Mouse (Mus musculus) ES-Bruce4 (cell line): ENCODE measurements around the gene Dchs1. TPM values are rescaled to one million over a fixed set of nuclear protein-coding genes. Genes with fewer than 3 reads are reported as not detected.

Experiments used
- H3K27ac ChIP-seq: 2 replicates; pipeline ENCODE4 v1.5.1; 2012; ENCODE audit warnings: low read length, inconsistent platforms; ENCODE audit not compliant: insufficient read depth
- H3K27me3 ChIP-seq: 2 replicates; pipeline ENCODE4 v1.6.1; 2012; ENCODE audit warnings: mild to moderate bottlenecking, low read length, inconsistent platforms; ENCODE audit not compliant: control insufficient read depth, poor library complexity, insufficient read depth, severe bottlenecking
- H3K36me3 ChIP-seq: 2 replicates; pipeline ENCODE4 v1.6.1; 2012; ENCODE audit warnings: inconsistent platforms, mild to moderate bottlenecking, low read length, moderate library complexity; ENCODE audit not compliant: control insufficient read depth, poor library complexity, insufficient read depth, severe bottlenecking
- H3K4me1 ChIP-seq: one replicate; pipeline ENCODE4 v1.8.1; 2011; ENCODE audit warnings: low read length; ENCODE audit not compliant: control insufficient read depth, insufficient read depth
- H3K4me3 ChIP-seq: 2 replicates; pipeline ENCODE4 v1.5.1; 2011; ENCODE audit warnings: low read depth, mild to moderate bottlenecking, low read length
- H3K9ac ChIP-seq: 2 replicates; pipeline ENCODE4 v1.6.1; 2012; ENCODE audit warnings: low read depth, mild to moderate bottlenecking, inconsistent platforms; ENCODE audit not compliant: poor library complexity, severe bottlenecking
- H3K9me3 ChIP-seq: replicated peaks from 2 replicates; pipeline ENCODE4 v1.6.1; 2012; ENCODE audit warnings: mild to moderate bottlenecking, low read length, inconsistent platforms; ENCODE audit not compliant: control insufficient read depth, poor library complexity, insufficient read depth, severe bottlenecking
- CTCF ChIP-seq: IDR thresholded peaks from one replicate; pipeline ENCODE4 v1.8.1; 2011; ENCODE audit warnings: low read depth, low read length
- EP300 ChIP-seq: IDR thresholded peaks from 2 replicates; pipeline ENCODE4 v1.6.1; 2011; ENCODE audit warnings: low read depth, low read length; ENCODE audit not compliant: insufficient read depth
- POLR2A ChIP-seq: IDR thresholded peaks from one replicate; pipeline ENCODE4 v1.8.1; 2011; ENCODE audit warnings: low read length; ENCODE audit not compliant: insufficient read depth
- polyA plus RNA-seq: library from polyadenylated mRNA; stranded (reverse); fragments of >200 nt; gene quantifications from 2 replicates; pipeline ENCODE4 v1.2.4, GENCODE M21; 2011; ENCODE audit warnings: low read depth; ENCODE audit not compliant: missing spikeins, insufficient read depth, insufficient read length

Dchs1 gene
- polyA plus RNA-seq, 1 experiment, result 0.37 TPM

DNA sequence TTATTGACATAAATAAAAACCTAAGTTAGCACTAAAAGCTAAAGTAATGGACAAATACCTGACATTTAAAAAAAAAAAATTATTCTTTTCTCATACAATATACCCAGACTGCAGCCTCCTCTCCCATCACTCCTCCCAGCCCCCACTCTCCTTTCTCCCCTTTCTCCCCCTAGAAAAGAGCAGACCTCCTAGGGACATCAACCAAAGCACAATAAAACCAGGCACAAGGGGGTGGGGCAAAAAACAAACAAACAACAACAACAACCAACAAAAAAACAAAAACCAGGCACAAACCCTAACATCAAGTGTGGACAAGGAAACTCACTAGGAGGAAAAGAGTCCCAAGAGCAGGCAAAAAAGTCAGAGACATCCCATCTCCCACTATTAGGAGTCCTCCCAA is 24.1 kb upstream of the Dchs1 start:
- Histone ChIP-seq H3K9me3 (no peaks in the 10 kb centered on the region), H3K27ac (no peak overlapping the region), H3K36me3 (peaks cover 15% of the 10 kb centered on the region), H3K27me3 (no peaks in the 10 kb centered on the region), H3K4me3 (no peak overlapping the region), H3K9ac (no peak overlapping the region), H3K4me1 (no peaks in the 10 kb centered on the region)
- TF ChIP-seq CTCF (no peak), POLR2A (no peak), EP300 (no peak)

DNA sequence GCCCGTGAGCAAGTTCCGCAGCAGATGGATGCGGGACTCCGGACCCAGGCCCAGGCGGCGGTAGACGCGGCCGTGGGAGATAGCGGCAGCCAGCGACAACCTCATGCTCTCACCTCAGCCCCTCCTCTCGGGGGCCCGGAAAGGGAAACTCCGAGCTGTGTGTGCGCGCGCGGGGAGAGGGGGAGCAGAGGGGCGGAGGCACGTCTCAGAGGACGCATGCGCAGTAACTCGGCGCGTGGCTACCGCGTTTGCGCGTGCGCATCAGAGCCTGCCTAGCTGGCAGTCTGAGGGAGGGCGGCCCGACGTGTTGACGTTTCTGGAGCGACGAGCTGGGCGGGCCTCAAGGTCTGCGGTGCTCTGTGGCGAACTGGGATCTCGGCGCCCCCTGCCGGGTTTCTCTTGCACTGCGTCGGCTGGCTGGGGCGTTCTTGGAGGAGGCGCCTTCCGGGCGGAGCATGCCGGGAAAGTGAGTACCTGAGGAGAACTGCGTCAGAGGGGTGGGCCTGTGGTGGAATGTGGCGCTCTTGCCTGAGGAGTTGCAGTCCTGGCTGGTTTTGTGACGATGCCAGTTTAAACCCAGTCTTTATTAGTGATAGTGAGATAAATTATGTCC is 23.5 kb upstream of the Dchs1 start, which contains the start of gene Mrpl17:
Mrpl17 (minus strand) TSS at position 223 of the 613 bp plus-strand sequence.
- peaks cover 15% of the 10 kb centered on the region for H3K36me3 ChIP-seq
- no peaks in the 10 kb centered on the region for H3K9me3 ChIP-seq
- H3K4me1 ChIP-seq, result no peaks in the 10 kb centered on the region
- peak within 1 kb of the TSS; percentile 88 for H3K9ac ChIP-seq
- H3K4me3 ChIP-seq, result peak within 1 kb of the TSS; percentile 96
- H3K27me3 ChIP-seq, result no peaks in the 10 kb centered on the region
- TF ChIP-seq EP300, result no peak
- TF ChIP-seq CTCF, result peak; percentile 60
- TF ChIP-seq POLR2A, result peak; percentile 60
- H3K27ac ChIP-seq, result 0 out of 2 replicates have a peak within 1 kb of the TSS, but pooled peaks have one; percentile 8

DNA sequence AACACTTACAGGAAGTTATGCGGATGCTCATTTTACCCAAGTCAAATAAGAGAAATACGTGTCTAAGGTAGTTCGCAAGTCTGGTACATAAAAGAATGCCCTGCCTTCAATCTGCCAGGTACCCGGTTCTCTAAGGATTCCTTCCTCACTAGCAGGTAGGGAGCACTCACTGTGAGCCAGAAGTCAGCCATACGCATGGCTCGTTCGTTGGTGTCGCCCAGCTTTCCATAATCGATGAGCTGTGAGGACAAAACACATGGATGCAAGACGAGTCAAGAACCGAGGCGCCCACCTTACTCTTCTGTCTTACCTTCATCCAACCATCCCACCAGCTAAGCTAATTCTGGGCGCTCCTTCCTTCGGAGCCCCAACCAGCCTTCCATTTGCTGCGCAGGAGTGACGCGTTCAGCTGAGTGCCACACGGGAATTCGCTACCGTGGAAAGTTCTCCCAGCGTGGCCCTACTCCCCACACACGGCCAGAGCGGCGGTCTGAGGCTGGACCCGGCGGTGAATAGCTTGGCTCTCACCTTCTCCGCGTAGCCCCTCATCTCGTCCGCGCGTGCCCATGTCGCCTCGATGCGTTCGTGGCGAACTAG is 22.9 kb upstream of the Dchs1 start:
- TF ChIP-seq POLR2A (no peak), CTCF (no peak), EP300 (no peak)
- H3K9me3 ChIP-seq, result no peaks in the 10 kb centered on the region
- H3K36me3 ChIP-seq, result peaks cover 15% of the 10 kb centered on the region
- H3K9ac ChIP-seq, result peak overlapping the region; percentile 88
- H3K4me1 ChIP-seq, result no peaks in the 10 kb centered on the region
- 0 out of 2 replicates have a peak overlapping the region, but pooled peaks have one; percentile 8 for H3K27ac ChIP-seq
- H3K27me3 ChIP-seq, result no peaks in the 10 kb centered on the region
- peak overlapping the region; percentile 96 for H3K4me3 ChIP-seq

DNA sequence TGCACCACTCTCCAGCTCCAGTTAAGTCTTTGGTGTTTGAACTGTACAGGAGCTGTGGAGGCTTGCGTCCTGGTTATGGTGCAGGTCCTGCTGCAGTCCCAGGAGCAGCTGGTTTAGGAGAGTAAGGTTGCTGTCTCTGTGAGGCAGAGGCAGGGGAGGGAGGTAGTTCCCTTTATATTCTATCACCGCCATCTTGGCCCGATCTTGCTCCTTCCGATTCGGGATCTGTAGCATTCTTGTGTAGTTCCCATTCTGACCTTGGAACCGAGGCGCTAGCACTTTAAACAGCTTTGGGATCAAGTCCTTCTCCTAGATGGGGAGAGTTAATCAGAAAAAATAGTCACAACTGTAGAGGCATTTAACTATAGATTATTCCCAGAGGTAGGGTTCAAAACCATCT is 22.4 kb upstream of the Dchs1 start:
- H3K27ac ChIP-seq, result no peak overlapping the region
- TF ChIP-seq POLR2A (no peak), EP300 (no peak), CTCF (no peak)
- H3K4me1 ChIP-seq, result no peaks in the 10 kb centered on the region
- peak overlapping the region; percentile 96 for H3K4me3 ChIP-seq
- no peaks in the 10 kb centered on the region for H3K9me3 ChIP-seq
- no peaks in the 10 kb centered on the region for H3K27me3 ChIP-seq
- peak overlapping the region; percentile 88 for H3K9ac ChIP-seq
- peaks cover 15% of the 10 kb centered on the region for H3K36me3 ChIP-seq

DNA sequence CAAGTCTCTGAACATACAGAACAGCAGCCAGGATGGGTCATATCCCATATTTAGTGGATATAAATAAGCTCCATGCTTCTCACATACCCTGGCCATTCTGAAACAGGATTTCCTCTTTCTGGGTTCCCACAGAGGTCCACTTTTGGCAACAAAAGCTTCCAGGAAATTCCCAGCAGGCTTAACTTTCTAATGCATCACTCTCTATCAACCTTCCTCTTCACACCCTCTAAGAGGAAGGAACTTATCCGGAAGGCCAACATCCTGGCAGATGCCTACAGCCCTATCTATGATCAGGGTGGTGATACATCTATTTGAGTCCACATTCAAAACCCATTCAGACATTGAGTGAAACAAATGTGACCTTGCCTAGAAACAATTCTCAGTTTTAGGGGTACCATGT is 20.9 kb upstream of the Dchs1 start:
- Histone ChIP-seq H3K36me3 (peaks cover 15% of the 10 kb centered on the region), H3K9me3 (no peaks in the 10 kb centered on the region), H3K4me1 (no peaks in the 10 kb centered on the region), H3K27me3 (no peaks in the 10 kb centered on the region), H3K27ac (no peak overlapping the region), H3K9ac (no peak overlapping the region), H3K4me3 (no peak overlapping the region)
- TF ChIP-seq CTCF, result no peak
- no peak for TF ChIP-seq EP300
- TF ChIP-seq POLR2A, result no peak

DNA sequence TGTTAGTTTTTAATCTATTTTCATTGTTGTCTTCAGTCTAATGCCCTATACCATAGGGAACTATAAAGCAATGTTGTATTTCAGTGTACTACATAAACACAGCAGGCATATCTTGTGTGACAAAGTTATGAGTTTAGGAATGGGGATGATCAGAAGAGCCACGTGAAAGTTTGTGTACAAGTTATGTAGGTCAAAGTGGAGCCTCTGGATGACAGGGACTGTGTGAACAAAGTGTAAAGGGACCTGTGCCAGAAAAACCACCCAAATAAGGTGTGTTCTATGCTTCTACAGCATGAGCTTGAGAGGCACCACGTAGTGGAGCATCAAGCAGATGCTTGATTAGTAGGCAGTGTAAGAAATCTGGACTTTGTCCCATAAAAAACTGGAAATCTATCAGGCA is 19.3 kb upstream of the Dchs1 start:
- Histone ChIP-seq H3K9me3 (no peaks in the 10 kb centered on the region), H3K36me3 (peaks cover 15% of the 10 kb centered on the region), H3K4me3 (no peak overlapping the region), H3K9ac (no peak overlapping the region), H3K27me3 (no peaks in the 10 kb centered on the region), H3K4me1 (no peaks in the 10 kb centered on the region), H3K27ac (no peak overlapping the region)
- TF ChIP-seq CTCF, result no peak
- TF ChIP-seq POLR2A, result no peak
- TF ChIP-seq EP300, result no peak
